Mouse (Mus musculus): ENCODE measurements at regions not wholly inside any gene's neighbourhood (a gene's known extent, or its start where the extent isn't known, plus 50 kb on each side); places are given as distances from the start of the nearest gene placed in this dataset.

DNA sequence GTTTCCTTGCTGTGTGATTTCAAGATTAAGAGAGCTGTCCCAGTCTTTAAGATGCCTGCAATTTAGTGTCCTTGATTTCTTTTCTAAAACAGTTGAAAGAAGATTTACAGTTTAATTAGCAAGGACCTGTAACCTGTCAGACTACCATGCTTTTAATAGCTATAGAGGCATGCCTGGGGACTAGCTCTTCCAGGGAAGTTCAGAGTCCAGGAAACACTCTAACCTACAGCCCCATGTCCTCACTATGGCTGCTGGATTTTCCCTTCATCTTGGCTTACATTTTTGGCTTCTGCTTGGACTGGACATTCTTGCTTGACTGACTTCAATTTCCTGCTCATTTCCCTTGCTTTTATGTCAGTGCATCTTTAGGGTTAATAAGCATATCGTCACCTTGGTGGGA is 61.7 kb upstream of the Mtpn start:
- DNase-seq: no peak

DNA sequence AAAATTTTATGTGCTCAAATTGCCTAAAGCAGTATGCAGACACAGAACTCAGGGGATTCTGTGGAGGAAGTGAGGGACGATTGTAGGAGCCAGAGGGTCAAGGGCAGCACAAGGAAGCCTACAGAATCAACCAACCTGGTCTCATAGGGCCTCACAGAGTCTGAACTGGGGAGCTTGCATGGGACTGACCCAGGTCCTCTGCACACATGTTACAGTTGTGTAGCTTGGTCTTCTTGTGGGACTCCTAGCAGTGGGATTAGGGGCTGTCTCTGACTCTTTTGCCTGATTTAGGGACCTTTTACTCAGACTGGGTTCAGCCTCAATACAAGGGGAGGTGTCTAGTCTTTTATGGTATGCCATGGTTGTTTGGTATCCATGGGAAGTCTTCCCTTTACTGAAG is 60.2 kb upstream of the Mtpn start:
- no peak for DNase-seq

DNA sequence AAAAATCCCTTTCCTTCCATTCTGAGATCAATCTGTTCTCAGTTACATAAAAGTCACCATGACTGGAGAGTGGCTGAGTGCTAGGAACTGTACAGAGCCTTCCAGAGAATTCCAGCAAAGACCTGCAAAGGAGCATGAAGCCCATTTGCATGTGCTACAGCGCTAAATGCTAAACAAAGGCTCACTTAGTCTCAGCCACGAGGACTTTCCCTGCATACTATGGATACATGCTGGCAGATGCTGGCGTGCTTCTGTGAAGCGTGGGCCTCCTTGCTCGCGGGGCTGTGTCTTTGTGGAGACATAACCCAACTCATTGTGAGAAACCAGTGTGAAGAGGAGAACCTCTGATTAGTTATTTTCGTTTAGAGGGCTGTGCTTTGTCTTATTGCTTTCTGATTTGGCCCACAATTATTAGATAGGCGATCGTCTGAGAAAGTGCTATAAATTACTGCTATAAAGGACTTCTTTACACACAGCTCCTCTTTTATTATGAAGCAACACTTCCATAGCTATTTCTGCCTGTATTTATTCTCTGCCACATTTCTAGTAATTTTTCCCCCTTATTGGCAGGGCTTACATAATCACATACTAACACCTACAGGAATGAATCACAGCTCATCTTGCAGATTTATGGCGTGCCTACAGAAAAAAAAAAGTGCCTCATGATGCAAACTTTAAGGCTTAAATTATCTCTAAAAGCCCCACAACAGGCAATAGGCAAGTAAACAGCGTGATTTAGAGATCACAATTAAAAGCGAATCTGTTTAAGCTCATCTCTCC is 58.9 kb upstream of the Mtpn start:
- DNase-seq: peak; percentile 9

DNA sequence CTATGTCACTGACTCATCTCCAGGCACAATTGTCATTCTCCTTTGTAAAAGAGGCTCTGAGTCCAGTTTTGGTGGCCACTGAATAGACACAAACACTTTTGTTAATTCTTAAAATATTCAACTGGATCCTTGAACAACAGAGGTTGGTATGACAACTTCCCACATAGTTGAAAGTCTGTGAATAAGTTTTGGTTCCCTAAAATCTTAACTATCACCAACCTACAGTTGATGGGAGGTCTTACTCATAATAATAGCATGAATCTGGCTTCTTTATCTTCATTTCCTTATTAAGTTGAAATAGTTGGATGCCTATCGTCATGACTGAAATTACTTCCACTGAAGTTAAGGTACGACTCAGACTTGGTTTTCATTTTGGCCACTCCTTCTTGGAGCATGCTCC is 55.3 kb upstream of the Mtpn start:
- no peak for DNase-seq

DNA sequence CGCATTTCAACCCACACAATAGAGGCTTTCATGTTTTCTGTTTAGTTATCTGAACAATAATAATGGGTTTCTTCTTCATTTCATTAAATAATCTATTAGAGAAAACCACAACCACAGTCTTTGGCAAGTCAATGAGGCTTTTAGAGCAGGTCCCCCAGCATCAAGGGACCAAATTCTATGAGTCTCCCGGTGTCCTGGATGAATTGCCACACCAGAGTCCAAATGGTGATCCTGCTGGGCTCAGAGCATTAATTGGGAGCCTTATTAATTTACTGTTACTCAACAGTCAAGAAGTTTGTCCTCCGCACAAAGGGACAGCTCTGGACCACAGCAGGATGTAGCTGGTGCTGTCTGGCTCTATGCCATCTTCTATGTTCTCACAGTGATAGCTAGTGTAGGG is 52.5 kb upstream of the Mtpn start:
- no peak for DNase-seq
